9 mouse cellular contexts compared by ENCODE assay signal in genomic region chr6:119186658-119187057, GRCm38 (mm10). TPM values are rescaled to one million over a fixed set of nuclear protein-coding genes. Genes with fewer than 3 reads are reported as not detected.
A peak's percentile ranks its signal among the peaks of the same experiment; 100 is the strongest.
DNase-seq lines count a peak whose midpoint lies in the region; ATAC-seq and TF ChIP-seq lines count a peak whose summit lies in the region.
"Had no signal": no experiment of that assay in that cellular context is flagged by ENCODE, and none has a peak within 500 bp of the region (broad histone marks: within the 10 kb centered on the region; RNA-seq: fewer than 3 reads in every experiment).

No protein-coding gene starts in this region.

- no peak overlapping the region for H3K4me3 ChIP-seq in lung, adult 2 months (replicated peaks; ENCODE audit: extremely low read depth, low read depth, low read length)
- H3K4me3 ChIP-seq: myocyte had no signal

- peak; percentile 72; the same call in 1 of the 2 replicates for ATAC-seq in frontal cortex, adult (ENCODE audit: low TSS enrichment)
- no peak for ATAC-seq in activated CD4-positive, CD25-positive, alpha-beta regulatory T cell, adult 4 months

- TF ChIP-seq POLR2A in lung, adult 2 months (IDR thresholded peaks at IDR 0.05; ENCODE audit: borderline replicate concordance, extremely low read depth, low read depth, low read length): no peak

- H3K4me1 ChIP-seq in lung, adult 2 months (ENCODE audit: control insufficient read depth, insufficient read depth, low read length): no peaks in the 10 kb centered on the region

- DNase-seq in frontal cortex, postnatal 14 days (ENCODE audit: low spot score in 2 of 2): no peak
- no peak for DNase-seq in lung, adult 2 months
- DNase-seq in lung, postnatal 25 days (ENCODE audit: low spot score): no peak
- DNase-seq in cerebellum, postnatal 25 days: peak; percentile 32 to 61
- peak; percentile 30 for DNase-seq in retina, embryonic 14.5 days (ENCODE audit: low spot score)
- DNase-seq in gastrocnemius, adult 8-10 months (ENCODE audit: low spot score in 2 of 2): no peak

- TF ChIP-seq CTCF in lung, adult 2 months (IDR thresholded peaks at IDR 0.05; ENCODE audit: insufficient read depth, low read length): peak; percentile 28; the same call in 1 of the 2 replicates

- WGBS in lung, adult 2 months: 66% methylated on average over 8 of the region's 8 CpGs

RNA-seq across cellular contexts. Expression of gene Cacna1c, which starts 9.6 kb away (rescaled TPM):
- 11.3 and 16.3 TPM in 2 replicates for polyA plus RNA-seq in lung, adult 2 months (2012; rRNA removed)
- 1 to 10 TPM in 2 of 4 experiments, under 1 TPM in 2; 0.61 to 1.3 (median 0.90) TPM for total RNA-seq in gastrocnemius, adult 8-10 months (2022)
- 1 to 10 TPM; 1.1 TPM for polyA plus RNA-seq in activated CD4-positive, CD25-positive, alpha-beta regulatory T cell, adult 4 months (2017; shearing (Covaris generic))
- polyA plus RNA-seq: myocyte had no signal

RNA-seq across cellular contexts. Expression of gene Dcp1b, which starts 11.6 kb away (rescaled TPM):
- polyA plus RNA-seq in lung, adult 2 months (2012; rRNA removed): 19.6 TPM in 2 replicates
- 1 to 10 TPM; 3.3 to 6.1 (median 4.4) TPM for total RNA-seq in gastrocnemius, adult 8-10 months (2022)
- polyA plus RNA-seq in activated CD4-positive, CD25-positive, alpha-beta regulatory T cell, adult 4 months (2017; shearing (Covaris generic)): 10 to 100 TPM; 10.7 to 20.0 TPM

RNA-seq across cellular contexts. Expression of gene Cacna2d4, which starts 49.7 kb away (rescaled TPM):
- polyA plus RNA-seq in lung, adult 2 months (2012; rRNA removed): 2.1 and 4.0 TPM in 2 replicates
- total RNA-seq in gastrocnemius, adult 8-10 months (2022): 1 to 10 TPM in 3 of 4 experiments, under 1 TPM in 1; 0.11 to 2.2 (median 1.6) TPM
- polyA plus RNA-seq in activated CD4-positive, CD25-positive, alpha-beta regulatory T cell, adult 4 months (2017; shearing (Covaris generic)): 1 to 10 TPM; 6.8 to 7.1 TPM
- polyA plus RNA-seq: myocyte had no signal

Comparison
In these comparisons a context has a peak if more than half of its experiments do, and no peak if none do; other contexts are left out.
1. DNase-seq: peak in cerebellum, postnatal 25 days (2 of 2) and retina, embryonic 14.5 days (single experiment); none in frontal cortex, postnatal 14 days (0 of 2), lung, adult 2 months (single experiment), lung, postnatal 25 days (single experiment) and gastrocnemius, adult 8-10 months (0 of 2).